Mouse (Mus musculus) urinary bladder, postnatal 36 days (tissue): ENCODE results near the gene Dctn2.
A peak's percentile ranks its signal among the peaks of the same experiment; 100 is the strongest.
"Not testable (repeated sequence)": the region's sequence is repeated elsewhere in the genome, so short reads cannot be mapped to it uniquely, and the experiment has no call there.

Experiments used
- DNase-seq, 2 experiments: peaks; one replicate each; pipeline ENCODE4 v3.0.0; 2022; ENCODE audit warnings: low spot score in 2 of 2, mixed read lengths in 1 of 2

The Dctn2 gene

GRCm38 (mm10) chr10:127312858-127313257 is 46.7 kb downstream of the Dctn2 start:
- DNase-seq: no peak

GRCm38 (mm10) chr10:127313516-127313915 is 47.3 kb downstream of the Dctn2 start:
- not testable (repeated sequence) for DNase-seq

- not testable (repeated sequence) for DNase-seq
Observed at GRCm38 (mm10) chr10:127314950-127315349, 48.8 kb downstream of the Dctn2 start.

GRCm38 (mm10) chr10:127317277-127317676 is 51.1 kb downstream of the Dctn2 start:
- DNase-seq: no peak

- no peak for DNase-seq
Observed at GRCm38 (mm10) chr10:127318009-127318408, 51.8 kb downstream of the Dctn2 start.

GRCm38 (mm10) chr10:127319969-127320368 is 53.8 kb downstream of the Dctn2 start:
- DNase-seq: no peak

GRCm38 (mm10) chr10:127321621-127322020 is 55.5 kb downstream of the Dctn2 start, which contains the start of gene Arhgap9:
Arhgap9 (plus strand) TSS chr10:127321964.
- no peak for DNase-seq

- DNase-seq: no peak
Observed at GRCm38 (mm10) chr10:127322178-127322577, 56.0 kb downstream of the Dctn2 start.

GRCm38 (mm10) chr10:127322669-127323068 is 56.5 kb downstream of the Dctn2 start:
- DNase-seq: no peak

- DNase-seq: no peak
Observed at GRCm38 (mm10) chr10:127323131-127323855, 57.1 kb downstream of the Dctn2 start.

- no peak for DNase-seq
Observed at GRCm38 (mm10) chr10:127324495-127324894, 58.3 kb downstream of the Dctn2 start.

- DNase-seq: no peak
Observed at GRCm38 (mm10) chr10:127325454-127326016, 59.4 kb downstream of the Dctn2 start.

GRCm38 (mm10) chr10:127326017-127326801 is 60.0 kb downstream of the Dctn2 start:
- peak in 1 of 2 experiments; percentile 15 for DNase-seq

- DNase-seq: peak in 1 of 2 experiments; percentile 14
Observed at GRCm38 (mm10) chr10:127326828-127327227, 60.7 kb downstream of the Dctn2 start.

GRCm38 (mm10) chr10:127327461-127328145 is 61.4 kb downstream of the Dctn2 start:
- DNase-seq: no peak

GRCm38 (mm10) chr10:127330212-127330611 is 64.0 kb downstream of the Dctn2 start:
- no peak for DNase-seq
